Mouse (Mus musculus) limb, embryonic 12.5 days (tissue): ENCODE results near the gene Amotl1. TPM values are rescaled to one million over a fixed set of nuclear protein-coding genes. Genes with fewer than 3 reads are reported as not detected.

Experiments
- ATAC-seq: fragments of 200-750 bp; cut with Nextera tagmentation; 2 replicates; pipeline ENCODE4 v1.8.0; 2017; ENCODE audit warnings: low read depth, moderate TSS enrichment; ENCODE audit not compliant: insufficient number of reproducible peaks, insufficient read depth, low FRiP score, low TSS enrichment
- H3K27ac ChIP-seq: fragments of 300-500 bp; sonication (generic); 2 replicates; pipeline ENCODE4 v1.5.1; 2016; ENCODE audit warnings: mild to moderate bottlenecking, moderate library complexity
- H3K27me3 ChIP-seq: fragments of 300-500 bp; sonication (generic); 2 replicates; pipeline ENCODE4 v1.6.1; 2016; ENCODE audit warnings: mild to moderate bottlenecking, moderate library complexity
- H3K36me3 ChIP-seq: fragments of 300-500 bp; sonication (generic); 2 replicates; pipeline ENCODE4 v1.6.1; 2016; ENCODE audit warnings: mild to moderate bottlenecking, moderate library complexity
- H3K4me1 ChIP-seq: fragments of 300-500 bp; sonication (generic); replicated peaks from 2 replicates; pipeline ENCODE4 v1.6.1; 2016
- H3K4me2 ChIP-seq: fragments of 300-500 bp; sonication (generic); 2 replicates; pipeline ENCODE4 v1.6.1; 2016; ENCODE audit warnings: mild to moderate bottlenecking, moderate library complexity
- H3K4me3 ChIP-seq: fragments of 300-500 bp; sonication (generic); replicated peaks from 2 replicates; pipeline ENCODE4 v1.5.1; 2016; ENCODE audit warnings: mild to moderate bottlenecking
- H3K9ac ChIP-seq: fragments of 300-500 bp; sonication (generic); replicated peaks from 2 replicates; pipeline ENCODE4 v1.6.1; 2016; ENCODE audit warnings: mild to moderate bottlenecking, moderate library complexity
- H3K9me3 ChIP-seq: fragments of 300-500 bp; sonication (generic); 2 replicates; pipeline ENCODE4 v1.6.1; 2016; ENCODE audit warnings: mild to moderate bottlenecking, moderate library complexity
- WGBS: fragments of 180-500 bp; shearing (Covaris S2); methylation state at CpG from one replicate; pipeline ENCODE4 v1.1.7; 2016; 5-methylcytosine and 5-hydroxymethylcytosine counted together
- polyA plus RNA-seq: library from polyadenylated mRNA; unstranded; fragments of >200 nt; fragmentation: Nextera tagmentation; extraction: Ambion mirVana; gene quantifications from 2 replicates; pipeline ENCODE4 v1.2.1, GENCODE M21; 2016

The Amotl1 gene
- polyA plus RNA-seq, 1 experiment from 2014 or later: 33.3 TPM

DNA sequence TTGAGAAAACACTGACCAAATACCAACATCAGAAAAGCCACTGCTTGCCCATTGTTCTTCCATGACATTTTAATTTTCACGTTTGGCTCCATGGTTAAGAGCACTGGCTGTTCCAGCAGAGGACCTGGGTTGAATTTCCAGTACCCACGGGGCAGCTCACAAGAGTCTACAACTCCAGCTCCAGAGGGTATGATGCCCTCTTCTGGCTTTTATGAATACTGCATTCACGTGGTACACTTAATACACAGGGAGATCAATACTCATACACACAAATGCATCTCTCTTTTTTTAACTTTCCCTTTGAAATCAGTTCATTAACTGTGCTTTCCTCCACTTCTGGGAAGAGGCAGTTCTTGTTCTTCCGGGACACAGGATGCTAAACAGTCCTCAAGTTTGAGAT lies 41.4 kb downstream of the Amotl1 start:
- Histone ChIP-seq H3K36me3 (peaks cover 38% of the 10 kb centered on the region), H3K27me3 (no peaks in the 10 kb centered on the region), H3K27ac (no peak overlapping the region), H3K9ac (no peak overlapping the region), H3K4me3 (no peak overlapping the region), H3K9me3 (no peaks in the 10 kb centered on the region), H3K4me2 (no peak overlapping the region), H3K4me1 (peaks cover 27% of the 10 kb centered on the region)
- no peak for ATAC-seq
- 86% methylated on average over 4 of the region's 4 CpGs for WGBS

DNA sequence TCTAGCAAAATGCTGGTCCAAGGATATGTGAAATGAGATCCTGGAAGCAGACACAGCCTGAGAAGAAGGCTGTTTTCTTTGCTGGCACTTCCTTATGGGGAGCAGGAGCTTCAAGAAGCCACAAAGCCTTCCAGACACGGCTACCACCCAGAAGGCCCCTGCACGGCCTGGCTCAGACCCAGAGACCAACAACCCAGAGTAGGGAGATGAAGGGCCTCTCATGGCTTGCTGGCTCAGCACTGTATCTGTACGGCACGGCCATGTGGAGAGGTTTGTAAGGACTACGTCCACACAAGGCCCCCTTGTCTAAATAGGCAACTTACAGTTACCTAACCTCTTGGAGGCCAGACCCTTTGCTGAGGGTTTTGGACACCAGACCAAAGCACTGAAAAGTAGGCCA lies 45.1 kb downstream of the Amotl1 start:
- Histone ChIP-seq H3K4me3 (no peak overlapping the region), H3K9ac (no peak overlapping the region), H3K9me3 (no peaks in the 10 kb centered on the region), H3K4me2 (no peak overlapping the region), H3K27me3 (no peaks in the 10 kb centered on the region), H3K27ac (no peak overlapping the region), H3K4me1 (peaks cover 8% of the 10 kb centered on the region; the same call in 1 of the 2 replicates), H3K36me3 (peaks cover 39% of the 10 kb centered on the region)
- 83% methylated on average over 5 of the region's 5 CpGs for WGBS
- ATAC-seq: no peak

DNA sequence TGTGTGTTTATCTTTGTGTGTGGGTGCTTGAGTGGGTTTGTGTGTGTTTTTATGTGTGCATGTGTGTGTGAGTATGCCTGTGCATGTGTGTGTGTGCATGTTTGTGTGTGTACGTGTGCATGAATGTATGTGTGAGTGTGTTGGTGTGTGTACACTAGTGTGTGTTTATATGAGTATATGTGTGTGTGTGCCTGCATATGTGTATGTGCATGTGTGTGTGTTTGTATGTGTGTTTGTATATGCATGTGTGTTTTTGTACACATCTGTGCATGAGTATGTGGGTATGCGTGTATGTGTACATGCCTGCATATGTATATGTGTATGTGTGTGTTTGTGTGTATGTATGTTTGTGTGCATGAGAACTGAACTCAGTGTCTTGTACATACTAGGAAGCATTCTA lies 46.7 kb downstream of the Amotl1 start:
- peaks cover 48% of the 10 kb centered on the region for H3K36me3 ChIP-seq
- H3K27ac ChIP-seq: no peak overlapping the region
- no peaks in the 10 kb centered on the region for H3K27me3 ChIP-seq
- no peak overlapping the region for H3K4me3 ChIP-seq
- ATAC-seq: no peak; the same call in 1 of the 2 replicates
- no peak overlapping the region; the same call in 1 of the 2 replicates for H3K9ac ChIP-seq
- H3K4me1 ChIP-seq: peaks cover 8% of the 10 kb centered on the region; the same call in 1 of the 2 replicates
- no peaks in the 10 kb centered on the region for H3K9me3 ChIP-seq
- WGBS: 93% methylated on average over 2 of the region's 2 CpGs
- H3K4me2 ChIP-seq: no peak overlapping the region

- WGBS: 89% methylated on average over 3 of the region's 3 CpGs
- Histone ChIP-seq H3K4me2 (no peak overlapping the region), H3K4me1 (peaks cover 8% of the 10 kb centered on the region; the same call in 1 of the 2 replicates), H3K27me3 (no peaks in the 10 kb centered on the region), H3K9ac (no peak overlapping the region), H3K4me3 (no peak overlapping the region), H3K9me3 (no peaks in the 10 kb centered on the region), H3K27ac (no peak overlapping the region), H3K36me3 (peaks cover 55% of the 10 kb centered on the region)
- no peak for ATAC-seq
Observed at GRCm38 (mm10) chr9:14597429-14597828, 47.4 kb downstream of the Amotl1 start.

DNA sequence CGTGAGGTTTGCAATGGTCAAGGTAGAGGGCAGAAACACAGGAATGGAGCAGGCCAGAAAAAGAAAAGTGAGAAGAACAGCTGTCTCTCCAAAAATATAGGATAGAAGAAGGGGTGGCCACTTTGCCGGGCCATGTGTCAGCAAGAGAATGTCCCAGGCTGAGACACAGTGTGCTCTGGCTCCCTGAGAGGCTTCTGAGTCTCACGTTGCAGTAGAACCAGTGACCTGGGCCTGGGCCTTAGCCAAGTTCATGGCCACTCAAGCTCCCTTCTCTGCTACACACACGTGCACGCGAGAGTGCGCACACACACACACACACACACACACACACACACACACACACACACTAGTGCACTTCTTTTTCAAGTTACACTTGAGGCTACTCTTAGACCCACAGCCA lies 48.0 kb downstream of the Amotl1 start:
- Histone ChIP-seq H3K9ac (no peak overlapping the region), H3K27ac (no peak overlapping the region), H3K9me3 (no peaks in the 10 kb centered on the region), H3K36me3 (peaks cover 61% of the 10 kb centered on the region), H3K4me3 (no peak overlapping the region), H3K4me1 (peaks cover 8% of the 10 kb centered on the region; the same call in 1 of the 2 replicates), H3K27me3 (no peaks in the 10 kb centered on the region), H3K4me2 (no peak overlapping the region)
- ATAC-seq: no peak
- 86% methylated on average over 6 of the region's 7 CpGs for WGBS

- H3K4me1 ChIP-seq: peaks cover 8% of the 10 kb centered on the region; the same call in 1 of the 2 replicates
- no peak overlapping the region for H3K27ac ChIP-seq
- ATAC-seq: no peak
- no peaks in the 10 kb centered on the region for H3K27me3 ChIP-seq
- H3K9me3 ChIP-seq: no peaks in the 10 kb centered on the region
- no peak overlapping the region for H3K9ac ChIP-seq
- H3K4me2 ChIP-seq: no peak overlapping the region
- WGBS: 90% methylated on average over 5 of the region's 5 CpGs
- H3K4me3 ChIP-seq: no peak overlapping the region
- H3K36me3 ChIP-seq: peaks cover 64% of the 10 kb centered on the region
Observed at GRCm38 (mm10) chr9:14596427-14596826, 48.4 kb downstream of the Amotl1 start.

GRCm38 (mm10) chr9:14595893-14596292 lies 49.0 kb downstream of the Amotl1 start:
- H3K9me3 ChIP-seq: no peaks in the 10 kb centered on the region
- peaks cover 64% of the 10 kb centered on the region for H3K36me3 ChIP-seq
- H3K4me3 ChIP-seq: no peak overlapping the region
- peaks cover 8% of the 10 kb centered on the region; the same call in 1 of the 2 replicates for H3K4me1 ChIP-seq
- H3K27ac ChIP-seq: no peak overlapping the region
- no peak overlapping the region for H3K4me2 ChIP-seq
- no peak for ATAC-seq
- H3K27me3 ChIP-seq: no peaks in the 10 kb centered on the region
- H3K9ac ChIP-seq: no peak overlapping the region
- WGBS: 91% methylated on average over 3 of the region's 3 CpGs

GRCm38 (mm10) chr9:14593880-14594279 lies 51.0 kb downstream of the Amotl1 start:
- no peak for ATAC-seq
- Histone ChIP-seq H3K9ac (no peak overlapping the region), H3K36me3 (peaks cover 79% of the 10 kb centered on the region), H3K27me3 (no peaks in the 10 kb centered on the region), H3K4me3 (no peak overlapping the region), H3K4me2 (no peak overlapping the region), H3K4me1 (peaks cover 9% of the 10 kb centered on the region; the same call in 1 of the 2 replicates), H3K9me3 (no peaks in the 10 kb centered on the region), H3K27ac (no peak overlapping the region)
- 94% methylated on average over 4 of the region's 4 CpGs for WGBS

DNA sequence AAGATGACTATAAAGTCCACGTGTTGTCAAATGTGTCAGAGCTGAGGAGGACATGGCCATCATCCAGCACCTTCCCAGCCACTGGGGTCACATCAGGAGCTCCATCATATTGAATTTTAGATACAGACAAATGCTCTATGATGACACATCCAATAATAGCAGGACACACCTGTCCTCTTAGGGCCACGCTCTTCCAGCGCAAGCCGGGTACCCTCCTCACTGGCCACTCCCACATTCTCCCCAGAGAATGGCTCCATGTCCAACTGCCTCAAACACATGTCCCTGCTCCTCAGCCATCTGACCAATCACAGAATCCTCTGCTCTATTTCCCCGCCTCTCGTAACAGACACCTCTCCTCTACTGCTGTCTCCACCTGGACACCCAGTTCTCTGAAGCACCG lies 54.2 kb downstream of the Amotl1 start:
- Histone ChIP-seq H3K9me3 (no peaks in the 10 kb centered on the region), H3K9ac (no peak overlapping the region), H3K4me2 (no peak overlapping the region), H3K4me1 (peaks cover 17% of the 10 kb centered on the region), H3K27ac (no peak overlapping the region), H3K4me3 (no peak overlapping the region), H3K36me3 (peaks cover 85% of the 10 kb centered on the region), H3K27me3 (no peaks in the 10 kb centered on the region)
- ATAC-seq: no peak
- 87% methylated on average over 7 of the region's 7 CpGs for WGBS

DNA sequence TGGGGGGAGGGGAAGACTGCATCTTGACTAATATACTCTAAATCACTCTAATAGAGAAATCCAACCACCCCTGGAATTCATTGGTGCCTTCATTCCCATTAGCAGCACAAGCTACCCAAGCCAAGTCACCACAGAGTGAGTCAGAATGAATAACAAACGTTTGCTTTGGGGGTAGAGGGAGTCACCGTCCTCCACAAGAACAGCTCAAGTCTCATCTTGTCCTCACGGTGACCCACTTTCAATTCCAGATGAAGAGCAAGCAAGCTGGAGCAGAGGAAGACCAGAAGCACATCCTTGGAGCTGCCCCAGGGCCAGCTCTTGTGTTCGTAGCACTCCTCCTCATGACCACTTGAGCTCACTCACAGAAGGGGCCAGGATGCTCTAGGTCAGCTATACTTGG lies 56.2 kb downstream of the Amotl1 start:
- Histone ChIP-seq H3K4me1 (peaks cover 22% of the 10 kb centered on the region), H3K9ac (no peak overlapping the region), H3K4me3 (no peak overlapping the region), H3K27ac (no peak overlapping the region), H3K4me2 (no peak overlapping the region), H3K9me3 (no peaks in the 10 kb centered on the region), H3K27me3 (no peaks in the 10 kb centered on the region), H3K36me3 (peaks cover 65% of the 10 kb centered on the region)
- no peak for ATAC-seq
- 70% methylated on average over 4 of the region's 4 CpGs for WGBS

DNA sequence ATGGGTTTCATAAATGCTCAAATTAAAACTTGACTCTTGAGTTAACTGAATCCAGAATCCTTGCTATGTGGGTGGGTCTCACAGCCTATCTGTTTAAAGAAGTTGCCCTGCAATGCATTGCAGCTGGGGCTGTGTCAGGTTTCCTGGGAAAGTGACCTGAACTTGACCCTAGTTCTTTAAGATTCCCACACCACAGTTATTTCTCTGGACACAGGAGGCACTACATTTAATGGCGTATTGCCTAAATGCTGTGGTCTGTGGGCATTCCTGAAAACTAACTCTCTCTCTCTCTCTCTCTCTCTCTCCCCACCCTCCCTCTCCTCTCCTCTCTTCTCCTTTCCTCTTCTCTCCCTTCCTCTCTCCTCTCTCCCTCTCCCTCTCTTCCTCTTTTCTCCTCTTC lies 59.2 kb downstream of the Amotl1 start:
- no peaks in the 10 kb centered on the region for H3K27me3 ChIP-seq
- no peak overlapping the region for H3K9ac ChIP-seq
- H3K27ac ChIP-seq: no peak overlapping the region
- no peak overlapping the region for H3K4me3 ChIP-seq
- ATAC-seq: no peak; the same call in 1 of the 2 replicates
- peaks cover 20% of the 10 kb centered on the region for H3K4me1 ChIP-seq
- H3K9me3 ChIP-seq: no peaks in the 10 kb centered on the region
- 19% methylated on average over 1 of the region's 1 CpGs for WGBS
- peaks cover 51% of the 10 kb centered on the region for H3K36me3 ChIP-seq
- no peak overlapping the region for H3K4me2 ChIP-seq

DNA sequence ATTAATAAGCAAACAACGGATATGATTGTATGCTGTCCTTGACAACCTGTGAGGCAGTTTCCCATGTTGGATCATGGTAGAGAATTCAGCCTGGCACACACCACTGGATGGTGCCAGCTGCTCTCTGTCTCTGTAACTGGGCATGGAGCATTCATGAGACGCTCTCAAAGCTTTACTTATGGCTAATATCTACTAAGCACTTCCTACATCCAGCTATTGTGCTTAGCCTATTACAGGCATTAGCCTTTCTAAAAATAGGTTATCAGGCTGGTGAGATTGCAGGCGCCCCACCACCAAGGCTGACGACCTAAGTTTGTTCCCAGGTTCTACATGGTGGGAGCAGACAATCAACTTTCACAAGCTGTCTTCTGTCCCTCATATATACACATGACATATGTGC lies 65.9 kb downstream of the Amotl1 start:
- Histone ChIP-seq H3K27me3 (no peaks in the 10 kb centered on the region), H3K27ac (no peak overlapping the region), H3K4me3 (no peak overlapping the region), H3K36me3 (peaks cover 59% of the 10 kb centered on the region), H3K4me1 (0 out of 2 replicates have a peak, but pooled peaks cover 5% of the 10 kb centered on the region), H3K9ac (no peak overlapping the region), H3K9me3 (no peaks in the 10 kb centered on the region), H3K4me2 (no peak overlapping the region)
- 93% methylated on average over 4 of the region's 4 CpGs for WGBS
- ATAC-seq: no peak
